Mouse (Mus musculus) megakaryocyte, embryonic 14.5 days (primary cell): ENCODE results near the gene Dnaic1. TPM values are rescaled to one million over a fixed set of nuclear protein-coding genes. Genes with fewer than 3 reads are reported as not detected.

Experiments
- polyA plus RNA-seq: library from polyadenylated mRNA; stranded (reverse); fragments of >175 nt; gene quantifications from 2 replicates; pipeline ENCODE4 v1.2.3, GENCODE M21; 2012; ENCODE audit warnings: low replicate concordance; ENCODE audit not compliant: insufficient read depth

Dnaic1 gene
- polyA plus RNA-seq, 1 experiment: not detected

Other genes starting within 250 kb of the Dnaic1 start
- 5.1 and 28.5 TPM in 2 replicates for gene Ubap1, start 220.8 kb upstream of the Dnaic1 start, polyA plus RNA-seq
- 1.2 and 1.9 TPM in 2 replicates for gene Kif24, start 104.9 kb upstream of the Dnaic1 start, polyA plus RNA-seq
- 3.0 and 13.7 TPM in 2 replicates for gene Nudt2, start 104.6 kb upstream of the Dnaic1 start, polyA plus RNA-seq
- 0.07 TPM in 1 of 2 replicates, not detected in the other for gene AI464131, start 66.7 kb upstream of the Dnaic1 start, polyA plus RNA-seq
- gene 1110017D15Rik, start 52.4 kb upstream of the Dnaic1 start, polyA plus RNA-seq: 0.29 TPM in 1 of 2 replicates, not detected in the other
- 13.5 and 35.8 TPM in 2 replicates for gene Fam219a, start 237 bp upstream of the Dnaic1 start, polyA plus RNA-seq
- 0.39 TPM in 1 of 2 replicates, not detected in the other for gene Enho, start 70.5 kb downstream of the Dnaic1 start, polyA plus RNA-seq
- 3.6 and 10.6 TPM in 2 replicates for gene Cntfr, start 127.3 kb downstream of the Dnaic1 start, polyA plus RNA-seq
- gene Il11ra1, start 130.2 kb downstream of the Dnaic1 start, polyA plus RNA-seq: 2.2 and 3.9 TPM in 2 replicates
- 51.7 and 76.8 TPM in 2 replicates for gene Rpp25l, start 143.8 kb downstream of the Dnaic1 start, polyA plus RNA-seq
- gene Dctn3, start 153.4 kb downstream of the Dnaic1 start, polyA plus RNA-seq: 22.2 and 369 TPM in 2 replicates
- not detected in 2 replicates for gene Arid3c, start 161.4 kb downstream of the Dnaic1 start, polyA plus RNA-seq
- 29.5 and 30.0 TPM in 2 replicates for gene Galt, start 185.5 kb downstream of the Dnaic1 start, polyA plus RNA-seq
- 26.0 and 34.9 TPM in 2 replicates for gene Sigmar1, start 186.4 kb downstream of the Dnaic1 start, polyA plus RNA-seq
- 1.1 TPM in 1 of 2 replicates, not detected in the other for gene Ccl27a, start 204.5 kb downstream of the Dnaic1 start, polyA plus RNA-seq